Mouse (Mus musculus): ENCODE results near the gene Dennd2a. TPM values are rescaled to one million over a fixed set of nuclear protein-coding genes. Genes with fewer than 3 reads are reported as not detected.
A peak's percentile ranks its signal among the peaks of the same experiment; 100 is the strongest.

Dennd2a gene
- polyA plus RNA-seq, 1 experiment from 2014 or later = 1.5 TPM

- no peak for ATAC-seq (ENCODE audit: insufficient read depth)
- Histone ChIP-seq H3K27ac (replicated peaks) (peak overlapping the region; percentile 72; the same call in 1 of the 2 replicates), H3K4me2 (no peak overlapping the region), H3K4me1 (replicated peaks) (peaks cover 39% of the 10 kb centered on the region), H3K4me3 (replicated peaks) (no peak overlapping the region), H3K9ac (no peak overlapping the region), H3K9me3 (replicated peaks) (no peaks in the 10 kb centered on the region), H3K36me3 (replicated peaks) (peaks cover 34% of the 10 kb centered on the region), H3K27me3 (no peaks in the 10 kb centered on the region)
- 58% methylated on average over 2 of the region's 2 CpGs for WGBS (ENCODE audit: insufficient replicate concordance)
Measured at GRCm38 (mm10) chr6:39580558-39580957, 22.9 kb upstream of the Dennd2a start.

GRCm38 (mm10) chr6:39579552-39579951 is 21.9 kb upstream of the Dennd2a start:
- 77% methylated on average over 7 of the region's 7 CpGs for WGBS (ENCODE audit: insufficient replicate concordance)
- H3K4me2 ChIP-seq = no peak overlapping the region
- H3K4me1 ChIP-seq (replicated peaks) = peaks cover 40% of the 10 kb centered on the region
- H3K27ac ChIP-seq (replicated peaks) = no peak overlapping the region
- H3K9me3 ChIP-seq (replicated peaks) = no peaks in the 10 kb centered on the region
- no peak overlapping the region for H3K9ac ChIP-seq
- H3K36me3 ChIP-seq (replicated peaks) = peaks cover 34% of the 10 kb centered on the region
- no peaks in the 10 kb centered on the region for H3K27me3 ChIP-seq
- H3K4me3 ChIP-seq (replicated peaks) = no peak overlapping the region
- ATAC-seq (ENCODE audit: insufficient read depth) = no peak

GRCm38 (mm10) chr6:39574951-39575350 is 17.3 kb upstream of the Dennd2a start:
- peak overlapping the region; percentile 88 for H3K9ac ChIP-seq
- H3K9me3 ChIP-seq (replicated peaks) = no peaks in the 10 kb centered on the region
- peak overlapping the region; percentile 90 for H3K4me2 ChIP-seq
- peak overlapping the region; percentile 90 for H3K4me3 ChIP-seq (replicated peaks)
- H3K27me3 ChIP-seq = no peaks in the 10 kb centered on the region
- no peak for ATAC-seq (ENCODE audit: insufficient read depth)
- WGBS (ENCODE audit: insufficient replicate concordance) = 58% methylated on average over 7 of the region's 7 CpGs
- peaks cover 14% of the 10 kb centered on the region; the same call in 1 of the 2 replicates for H3K36me3 ChIP-seq (replicated peaks)
- peaks cover 31% of the 10 kb centered on the region for H3K4me1 ChIP-seq (replicated peaks)
- H3K27ac ChIP-seq (replicated peaks) = no peak overlapping the region

DNA sequence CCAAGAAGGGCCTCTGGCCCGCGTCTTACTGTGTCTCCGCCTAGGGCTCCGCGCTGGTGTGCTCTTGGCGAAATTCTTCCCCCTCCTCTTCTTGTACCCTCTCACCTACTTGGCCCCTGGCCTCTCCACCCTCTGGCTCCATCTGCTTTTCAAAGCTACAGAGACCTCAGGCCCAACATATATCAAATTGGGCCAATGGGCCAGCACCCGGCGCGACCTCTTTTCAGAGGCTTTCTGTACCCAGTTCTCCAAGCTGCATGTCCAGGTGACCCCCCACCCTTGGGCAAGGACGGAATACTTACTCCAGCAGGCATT is 16.8 kb upstream of the Dennd2a start:
- ATAC-seq (ENCODE audit: insufficient read depth) = no peak

GRCm38 (mm10) chr6:39573791-39574554 is 16.3 kb upstream of the Dennd2a start, which contains the start of gene Adck2:
TSS of gene Adck2 (plus strand) at chr6:39573873.
- H3K27ac ChIP-seq (replicated peaks) = peak within 1 kb of the TSS; percentile 92
- under 1% methylated on average over 49 of the region's 49 CpGs for WGBS (ENCODE audit: insufficient replicate concordance)
- H3K4me2 ChIP-seq = peak within 1 kb of the TSS; percentile 90
- H3K4me3 ChIP-seq (replicated peaks) = peak within 1 kb of the TSS; percentile 90
- H3K9me3 ChIP-seq (replicated peaks) = no peaks in the 10 kb centered on the region
- peak; percentile 95 for ATAC-seq (ENCODE audit: insufficient read depth)
- H3K9ac ChIP-seq = peak within 1 kb of the TSS; percentile 88
- H3K27me3 ChIP-seq = no peaks in the 10 kb centered on the region
- peaks cover 23% of the 10 kb centered on the region for H3K4me1 ChIP-seq (replicated peaks)
- peaks cover 10% of the 10 kb centered on the region; the same call in 1 of the 2 replicates for H3K36me3 ChIP-seq (replicated peaks)

More for the DNA sequence above, 16.8 kb upstream of the Dennd2a start:
- peak overlapping the region; percentile 88 for H3K9ac ChIP-seq
- H3K4me1 ChIP-seq (replicated peaks) = peaks cover 26% of the 10 kb centered on the region
- H3K4me2 ChIP-seq = peak overlapping the region; percentile 90
- WGBS (ENCODE audit: insufficient replicate concordance) = 41% methylated on average over 10 of the region's 10 CpGs
- peak overlapping the region; percentile 90 for H3K4me3 ChIP-seq (replicated peaks)
- no peaks in the 10 kb centered on the region for H3K9me3 ChIP-seq (replicated peaks)
- peaks cover 10% of the 10 kb centered on the region; the same call in 1 of the 2 replicates for H3K36me3 ChIP-seq (replicated peaks)
- peak overlapping the region; percentile 92; the same call in 1 of the 2 replicates for H3K27ac ChIP-seq (replicated peaks)
- no peaks in the 10 kb centered on the region for H3K27me3 ChIP-seq

DNA sequence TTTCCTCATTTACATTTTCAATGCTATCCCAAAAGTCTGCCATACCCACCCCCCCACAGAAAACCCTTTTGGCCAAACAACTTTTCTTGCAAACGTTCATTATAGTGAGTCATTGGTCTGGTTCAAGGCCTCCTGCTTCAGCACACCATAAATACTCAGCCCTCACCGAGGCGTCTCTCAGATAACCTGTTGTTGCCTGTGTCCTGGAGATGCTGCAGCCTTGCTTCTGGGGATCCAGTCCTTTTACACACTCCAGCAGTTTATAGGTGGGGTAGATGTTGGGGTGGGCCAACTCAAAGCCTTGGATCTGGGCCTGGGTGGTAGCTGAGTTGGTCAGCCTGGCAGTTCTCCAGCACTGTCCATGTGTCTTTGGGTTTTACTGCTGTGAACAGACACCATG is 12.8 kb upstream of the Dennd2a start:
- Histone ChIP-seq H3K4me1 (replicated peaks) (peaks cover 23% of the 10 kb centered on the region), H3K4me2 (no peak overlapping the region), H3K4me3 (replicated peaks) (no peak overlapping the region), H3K36me3 (replicated peaks) (no peaks in the 10 kb centered on the region), H3K27me3 (no peaks in the 10 kb centered on the region), H3K9me3 (replicated peaks) (no peaks in the 10 kb centered on the region), H3K27ac (replicated peaks) (no peak overlapping the region), H3K9ac (no peak overlapping the region)
- ATAC-seq (ENCODE audit: insufficient read depth) = no peak
- WGBS (ENCODE audit: insufficient replicate concordance) = 62% methylated on average over 3 of the region's 3 CpGs

DNA sequence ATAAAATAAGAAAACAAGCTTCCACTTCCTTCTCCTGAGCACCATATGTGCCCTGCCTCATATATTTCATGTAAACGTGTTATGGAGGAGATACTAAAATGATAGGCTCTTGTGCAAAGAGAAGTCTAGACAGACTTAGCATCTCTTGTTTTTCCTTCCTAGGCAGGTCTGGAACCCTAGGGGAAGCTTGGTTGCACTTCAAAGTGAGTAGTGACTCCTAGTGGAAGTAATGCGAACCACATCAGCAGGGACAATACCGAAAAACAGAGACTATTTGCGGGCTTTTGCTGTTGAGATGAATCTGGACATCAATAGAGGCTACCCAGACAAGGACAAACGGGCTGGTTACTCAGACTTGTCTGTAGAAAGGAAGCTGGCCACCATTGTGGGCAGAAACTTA is 9.9 kb upstream of the Dennd2a start:
- Histone ChIP-seq H3K9ac (no peak overlapping the region), H3K9me3 (replicated peaks) (no peaks in the 10 kb centered on the region), H3K4me2 (no peak overlapping the region), H3K4me3 (replicated peaks) (no peak overlapping the region), H3K27me3 (no peaks in the 10 kb centered on the region; the same call in 1 of the 2 replicates), H3K27ac (replicated peaks) (no peak overlapping the region), H3K36me3 (replicated peaks) (no peaks in the 10 kb centered on the region), H3K4me1 (replicated peaks) (peaks cover 5% of the 10 kb centered on the region)
- WGBS (ENCODE audit: insufficient replicate concordance) = 14% methylated on average over 5 of the region's 5 CpGs
- ATAC-seq (ENCODE audit: insufficient read depth) = no peak

DNA sequence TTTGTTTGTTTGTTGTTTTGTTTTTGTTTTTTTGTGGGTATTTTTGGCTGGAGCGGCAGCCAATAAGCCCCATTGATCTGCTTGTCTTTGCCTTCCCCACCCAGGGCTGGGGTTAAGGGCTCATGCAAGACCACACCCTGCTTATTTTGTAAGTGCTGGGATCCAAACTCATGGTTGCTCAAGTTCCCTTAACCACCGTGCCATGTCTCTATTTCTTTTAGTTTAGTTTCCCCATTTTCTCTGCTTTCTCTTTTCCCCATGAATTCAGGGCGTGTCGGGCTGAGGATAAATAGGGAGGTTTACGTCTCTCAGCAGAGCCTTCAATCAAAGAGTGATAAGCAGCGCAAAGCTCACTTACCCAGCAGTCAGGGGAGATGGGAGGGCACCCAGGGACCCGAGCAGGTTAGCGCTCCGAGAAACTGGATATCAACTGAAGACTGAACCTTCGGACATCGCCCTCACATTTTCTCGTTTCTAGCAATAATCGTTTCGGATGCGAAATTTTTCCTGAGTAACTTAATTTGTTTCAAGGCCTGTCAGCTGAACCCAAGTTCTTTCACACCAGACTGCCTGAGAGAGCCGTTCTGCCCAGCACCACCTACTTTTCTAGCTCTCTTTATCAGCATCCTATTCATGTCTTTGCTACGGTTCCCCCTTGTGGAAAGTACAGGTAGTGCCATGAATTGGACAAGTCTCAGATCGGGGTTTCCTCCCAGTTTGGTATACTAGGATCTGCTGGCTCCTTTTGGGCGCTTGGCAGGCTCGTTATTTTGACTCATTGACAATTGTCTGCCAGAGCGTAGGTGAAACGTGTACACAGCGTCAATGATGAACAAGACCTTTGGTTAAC is 4.7 kb upstream of the Dennd2a start:
- whole genome bisulfite sequencing (ENCODE audit: insufficient replicate concordance) = 16% methylated on average over 23 of the region's 23 CpGs
- Histone ChIP-seq H3K9me3 (replicated peaks) (no peaks in the 10 kb centered on the region), H3K27ac (replicated peaks) (no peak overlapping the region; the same call in 1 of the 2 replicates), H3K4me3 (replicated peaks) (peak overlapping the region; percentile 37), H3K36me3 (replicated peaks) (no peaks in the 10 kb centered on the region), H3K9ac (no peak overlapping the region), H3K27me3 (peaks cover 27% of the 10 kb centered on the region), H3K4me2 (peak overlapping the region; percentile 63), H3K4me1 (replicated peaks) (peaks cover 12% of the 10 kb centered on the region)
- 0 out of 2 replicates have a peak, but pooled peaks have one; percentile 58 for ATAC-seq (ENCODE audit: insufficient read depth)

DNA sequence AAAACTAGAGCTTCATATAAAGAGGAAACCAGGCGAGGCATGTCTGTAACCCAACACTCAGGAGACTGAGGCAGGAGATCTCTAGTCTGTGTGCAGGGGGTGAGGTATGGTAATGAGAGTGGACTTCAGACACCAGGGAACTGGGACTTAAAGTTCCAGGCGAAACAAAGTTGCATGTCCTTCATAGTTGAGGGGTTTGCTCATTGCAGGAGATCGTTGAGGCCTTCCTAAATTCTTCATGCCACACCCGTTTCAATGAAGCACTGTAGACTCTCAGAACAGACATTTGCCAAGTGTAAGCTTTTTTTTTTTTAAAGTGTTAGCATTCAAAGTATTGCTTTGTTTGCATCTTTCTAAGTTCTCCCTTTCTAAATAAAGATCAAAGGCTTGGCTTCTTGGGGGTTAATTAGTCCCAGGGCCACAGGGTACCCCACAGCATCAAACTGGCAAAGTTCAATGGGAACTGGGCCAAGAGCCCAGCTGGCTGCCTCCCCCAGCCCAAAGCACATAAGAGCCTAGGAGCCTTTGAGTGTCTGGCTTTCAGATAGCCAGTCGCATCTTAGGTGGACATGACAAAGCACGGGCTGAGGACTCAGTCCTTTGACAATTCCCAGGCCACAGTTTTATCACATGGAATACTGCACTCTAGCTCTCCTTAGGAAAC is 1.7 kb upstream of the Dennd2a start:
- Histone ChIP-seq H3K4me3 (replicated peaks) (no peak overlapping the region), H3K9me3 (replicated peaks) (no peaks in the 10 kb centered on the region), H3K4me1 (replicated peaks) (peaks cover 15% of the 10 kb centered on the region), H3K4me2 (no peak overlapping the region), H3K27ac (replicated peaks) (no peak overlapping the region), H3K36me3 (replicated peaks) (no peaks in the 10 kb centered on the region), H3K9ac (no peak overlapping the region), H3K27me3 (peaks cover 57% of the 10 kb centered on the region)
- no peak for ATAC-seq (ENCODE audit: insufficient read depth)
- WGBS (ENCODE audit: insufficient replicate concordance) = 52% methylated on average over 6 of the region's 6 CpGs

GRCm38 (mm10) chr6:39556900-39557659 is 587 bp downstream of the Dennd2a start:
- Histone ChIP-seq H3K4me3 (replicated peaks) (peak overlapping the region; percentile 57), H3K27me3 (peaks cover 68% of the 10 kb centered on the region), H3K36me3 (replicated peaks) (no peaks in the 10 kb centered on the region), H3K27ac (replicated peaks) (no peak overlapping the region), H3K4me1 (replicated peaks) (peaks cover 6% of the 10 kb centered on the region), H3K4me2 (peak overlapping the region; percentile 68), H3K9ac (peak overlapping the region; percentile 32; the same call in 1 of the 2 replicates), H3K9me3 (replicated peaks) (no peaks in the 10 kb centered on the region)
- peak; percentile 25; the same call in 1 of the 2 replicates for ATAC-seq (ENCODE audit: insufficient read depth)
- WGBS (ENCODE audit: insufficient replicate concordance) = 1% methylated on average over 53 of the region's 54 CpGs

All from liver, embryonic 15.5 days (tissue).